ENCODE assay signal across 21 mouse cellular contexts in the genomic region with DNA sequence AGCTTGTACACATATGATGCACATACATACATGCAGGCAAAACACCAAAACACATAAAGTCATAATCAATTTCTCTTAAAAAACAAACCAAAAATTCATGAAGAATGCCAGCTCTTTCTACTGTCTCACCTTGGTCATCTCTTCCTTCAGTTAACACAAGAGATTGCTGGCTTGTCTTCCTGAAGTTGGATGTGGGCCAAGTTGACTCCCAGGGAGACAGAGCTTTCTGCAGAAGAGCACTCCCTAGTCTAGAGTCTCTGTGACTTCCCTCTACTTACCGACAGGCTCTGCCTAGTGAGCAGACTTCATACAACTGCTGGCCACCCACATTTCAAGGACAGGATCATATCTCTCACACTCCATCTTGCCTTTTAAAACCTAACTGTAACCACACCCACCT.
A peak's percentile ranks its signal among the peaks of the same experiment; 100 is the strongest.
DNase-seq lines count a peak whose midpoint lies in the region; TF ChIP-seq lines count a peak whose summit lies in the region.
"Had no signal": no experiment of that assay in that cellular context is flagged by ENCODE, and none has a peak within 500 bp of the region (broad histone marks: within the 10 kb centered on the region; RNA-seq: fewer than 3 reads in every experiment).

No protein-coding gene starts in this region.

- H3K79me2 ChIP-seq in heart, adult 2 months (replicated peaks; ENCODE audit: control insufficient read depth, insufficient read depth, low read length) = no peaks in the 10 kb centered on the region

- no peak for TF ChIP-seq CTCF in heart, adult 2 months (IDR thresholded peaks at IDR 0.05)
- TF ChIP-seq CTCF in lung, adult 2 months (IDR thresholded peaks at IDR 0.05; ENCODE audit: insufficient read depth, low read length) = no peak

- no peak for TF ChIP-seq EP300 in heart, adult 2 months (IDR thresholded peaks at IDR 0.05; ENCODE audit: insufficient read depth, low read depth, low read length)

- H3K36me3 ChIP-seq in heart, adult 2 months (ENCODE audit: control insufficient read depth, insufficient read depth, low read length) = no peaks in the 10 kb centered on the region
- H3K36me3 ChIP-seq: embryonic facial prominence, embryonic 10.5 days; embryonic facial prominence, embryonic 13.5 days; forebrain, embryonic 12.5 days; G1E; hindbrain, embryonic 12.5 days; hindbrain, embryonic 15.5 days had no signal

- H3K4me1 ChIP-seq in heart, adult 2 months (ENCODE audit: control insufficient read depth, insufficient read depth, low read length) = no peaks in the 10 kb centered on the region
- H3K4me1 ChIP-seq in lung, adult 2 months (ENCODE audit: control insufficient read depth, insufficient read depth, low read length) = no peaks in the 10 kb centered on the region
- H3K4me1 ChIP-seq: embryonic facial prominence, embryonic 10.5 days; embryonic facial prominence, embryonic 13.5 days; forebrain, embryonic 12.5 days; hindbrain, embryonic 12.5 days; hindbrain, embryonic 15.5 days had no signal

- intact Hi-C loops in heart, adult 2 months (cut with DNase I) = no loop called here

- no peak overlapping the region for H3K9ac ChIP-seq in heart, adult 2 months (ENCODE audit: low read depth, low read length)
- H3K9ac ChIP-seq: embryonic facial prominence, embryonic 13.5 days; forebrain, embryonic 12.5 days; forebrain, postnatal 0 days; hindbrain, embryonic 12.5 days; hindbrain, embryonic 15.5 days had no signal

- DNase-seq in cerebellum, postnatal 10 days = peak; percentile 60 to 62
- no peak for DNase-seq in cerebellum, postnatal 4 days (ENCODE audit: low spot score in 2 of 2)
- DNase-seq in heart, adult 11 months = peak; percentile 53
- DNase-seq in heart, adult 2 months = no peak
- peak; percentile 2 for DNase-seq in lung, postnatal 10 days
- DNase-seq in lung, adult 2 months = no peak
- no peak for DNase-seq in frontal cortex, postnatal 10 days (ENCODE audit: low spot score in 2 of 2)
- DNase-seq: adrenal gland, postnatal 10 days; B cell, adult 2 months; embryo, embryonic 11 days; forebrain, postnatal 0 days; gastrocnemius, postnatal 25 days had no signal

- no peak for TF ChIP-seq POLR2A in heart, adult 2 months (IDR thresholded peaks at IDR 0.05; ENCODE audit: insufficient read depth, low read depth, low read length)
- TF ChIP-seq POLR2A in lung, adult 2 months (IDR thresholded peaks at IDR 0.05; ENCODE audit: borderline replicate concordance, extremely low read depth, low read depth, low read length) = no peak

- no peak overlapping the region for H3K27ac ChIP-seq in heart, adult 2 months
- H3K27ac ChIP-seq: embryonic facial prominence, embryonic 10.5 days; embryonic facial prominence, embryonic 13.5 days; forebrain, embryonic 12.5 days; hindbrain, embryonic 12.5 days; hindbrain, embryonic 15.5 days had no signal

- 38% methylated on average over 1 of the region's 1 CpGs for WGBS in heart, adult 2 months
- WGBS in lung, adult 2 months = 50% methylated on average over 1 of the region's 1 CpGs

- H3K27me3 ChIP-seq in heart, adult 2 months (ENCODE audit: control insufficient read depth, insufficient read depth, low read length) = no peaks in the 10 kb centered on the region
- H3K27me3 ChIP-seq: CH12.LX; embryonic facial prominence, embryonic 13.5 days; forebrain, embryonic 12.5 days; hindbrain, embryonic 12.5 days; hindbrain, embryonic 15.5 days; Patski had no signal

- H3K4me3 ChIP-seq in heart, adult 2 months = no peak overlapping the region
- no peak overlapping the region for H3K4me3 ChIP-seq in lung, adult 2 months (replicated peaks; ENCODE audit: extremely low read depth, low read depth, low read length)
- H3K4me3 ChIP-seq: embryonic facial prominence, embryonic 10.5 days; embryonic facial prominence, embryonic 13.5 days; erythroblast, embryonic 14.5 days; forebrain, embryonic 12.5 days; hindbrain, embryonic 12.5 days; hindbrain, embryonic 15.5 days had no signal

Comparison
In these comparisons a context has a peak if more than half of its experiments do, and no peak if none do; other contexts are left out.
1. DNase-seq: peak in cerebellum, postnatal 10 days (2 of 2), heart, adult 11 months (single experiment) and lung, postnatal 10 days (single experiment); none in cerebellum, postnatal 4 days (0 of 2), heart, adult 2 months (0 of 2), lung, adult 2 months (single experiment) and frontal cortex, postnatal 10 days (0 of 2).